Mouse (Mus musculus) T-helper 1 cell (primary cell): Measurements from ENCODE around the gene Atg16l2.

Experiments used
- in situ Hi-C: fragments of 300-600 bp; cut with MboI, MseI; formaldehyde crosslinking; loops from one replicate; pipeline ENCODE4 v1.15.1; 2025; ENCODE audit warnings: high pct_unique_total_duplicates

Gene Atg16l2

DNA sequence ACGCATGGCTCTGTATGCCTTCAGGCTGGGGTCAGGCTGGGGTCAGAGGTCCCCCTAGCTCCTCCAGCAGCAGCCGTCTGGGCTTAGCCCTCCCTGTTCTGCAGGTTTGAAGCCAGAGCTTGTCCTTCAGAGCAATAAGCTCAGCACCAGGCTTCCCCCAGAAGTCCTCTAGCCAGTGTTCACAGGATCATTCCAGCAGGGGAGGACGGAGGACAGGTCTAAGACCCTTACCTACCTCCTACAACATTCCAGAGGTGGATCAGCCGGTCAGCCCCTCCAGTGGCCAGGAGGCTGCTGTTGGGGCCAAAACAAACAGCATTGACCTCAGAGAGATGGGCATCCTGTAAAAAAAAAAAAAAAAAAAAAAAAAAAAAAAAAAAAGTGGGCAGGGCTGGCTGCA is 8.9 kb downstream of the Atg16l2 start:
- in situ Hi-C loops, result loop anchor here (25.0 kb wide), 1 partner anchor 231 kb away; no protein-coding TSS in a partner anchor

DNA sequence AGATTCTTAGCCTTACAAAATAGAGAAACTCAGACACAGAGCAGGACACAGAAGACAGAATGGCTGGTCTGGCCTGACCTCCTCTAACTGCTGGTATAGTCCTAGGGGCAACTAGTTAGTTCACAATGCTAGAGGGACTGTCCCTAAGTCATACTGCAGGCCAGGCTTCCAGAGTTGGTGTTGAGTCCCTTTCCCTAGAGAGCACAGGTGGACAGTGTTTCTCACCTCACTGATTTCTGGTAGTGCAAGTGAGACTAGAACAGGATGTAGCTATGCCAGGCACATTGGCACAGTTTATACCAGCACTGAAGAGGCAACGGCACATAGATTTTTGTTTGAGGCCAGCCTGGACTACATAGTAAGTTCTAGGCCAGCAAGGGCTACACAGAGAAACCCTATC is 9.4 kb downstream of the Atg16l2 start:
- in situ Hi-C loops, result loop anchor here (25.0 kb wide), 1 partner anchor 230 kb away; no protein-coding TSS in a partner anchor

DNA sequence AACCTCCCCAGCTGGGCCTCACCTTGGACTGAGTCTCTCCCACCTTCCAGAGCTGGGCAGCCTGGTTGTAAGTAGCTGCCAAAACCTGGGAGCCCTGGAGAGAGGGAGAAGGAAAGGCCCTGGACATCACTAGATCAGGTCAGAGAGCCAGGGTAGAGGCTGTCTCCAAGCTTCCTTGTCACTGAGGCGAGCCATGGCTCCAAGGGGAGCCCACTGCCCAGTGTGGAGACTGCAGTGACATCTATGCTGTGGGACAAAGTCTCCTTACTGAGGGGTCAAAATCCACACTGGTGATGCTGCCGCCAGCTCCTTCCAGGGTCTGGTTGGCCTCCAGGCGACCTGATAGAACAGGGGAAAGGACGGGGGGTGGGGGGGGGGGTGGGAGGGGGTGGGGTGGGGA is 10.0 kb downstream of the Atg16l2 start:
- in situ Hi-C loops, result loop anchor here (25.0 kb wide), 1 partner anchor 230 kb away; no protein-coding TSS in a partner anchor

DNA sequence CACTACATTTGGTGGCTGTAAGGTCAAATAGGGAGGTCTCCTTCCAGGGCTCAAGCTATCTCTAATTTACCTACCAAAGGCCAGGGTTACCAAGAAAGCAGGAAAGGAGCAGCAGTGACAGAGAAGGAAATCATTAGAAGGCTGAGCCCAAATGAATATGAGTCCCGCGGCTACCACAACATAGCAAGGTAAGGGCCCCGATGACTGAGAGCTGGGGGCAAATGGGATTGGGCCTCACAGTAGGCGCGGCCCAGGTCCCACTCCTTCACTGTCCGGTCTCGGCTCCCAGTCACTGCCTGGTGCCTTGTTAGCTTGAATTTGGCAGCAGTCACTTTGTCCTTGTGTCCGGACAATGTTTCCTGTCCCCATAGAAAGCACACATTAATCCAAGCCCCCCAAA is 10.4 kb downstream of the Atg16l2 start:
- in situ Hi-C loops, result loop anchor here (25.0 kb wide), 1 partner anchor 229 kb away; no protein-coding TSS in a partner anchor

DNA sequence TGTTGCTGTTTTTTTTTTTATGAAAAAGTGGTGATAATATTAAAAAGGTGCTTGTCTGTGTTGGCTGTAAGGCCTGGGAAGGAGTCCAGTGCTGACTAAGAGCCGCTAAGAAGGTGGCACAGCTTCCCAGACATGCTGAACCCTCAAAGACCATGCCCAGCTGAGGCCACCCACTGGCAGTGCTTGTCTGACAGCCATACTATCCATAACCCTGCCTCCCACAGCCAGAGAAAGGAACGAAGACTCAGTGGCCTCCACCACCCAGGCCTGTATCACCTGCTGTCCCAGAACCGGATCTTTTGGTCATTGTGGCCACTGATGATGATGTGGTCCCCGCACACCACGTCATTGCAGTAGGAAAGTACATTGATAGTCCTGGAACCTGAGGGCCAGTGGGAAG is 10.8 kb downstream of the Atg16l2 start:
- in situ Hi-C loops, result loop anchor here (25.0 kb wide), 1 partner anchor 229 kb away; no protein-coding TSS in a partner anchor

DNA sequence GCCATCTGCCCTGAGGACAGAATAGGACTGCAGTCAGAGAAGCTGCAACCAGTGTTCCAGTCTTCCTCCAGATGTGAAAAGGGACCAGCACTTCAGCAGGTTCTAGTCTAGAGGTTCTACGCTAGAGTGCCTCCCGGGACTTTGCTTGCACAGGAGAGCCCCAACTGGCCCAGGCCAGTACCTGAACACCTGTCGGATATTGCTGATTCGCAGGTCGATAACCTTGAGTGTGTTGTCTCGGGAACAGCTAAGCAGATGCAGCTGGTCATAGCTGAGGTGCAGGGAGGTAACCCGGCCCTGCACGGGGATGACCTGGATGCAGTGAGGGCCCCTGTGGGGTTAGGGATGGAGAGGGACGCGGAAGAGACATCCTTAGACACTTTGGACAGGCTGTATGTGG is 11.7 kb downstream of the Atg16l2 start:
- in situ Hi-C loops, result loop anchor here (25.0 kb wide), 1 partner anchor 228 kb away; no protein-coding TSS in a partner anchor

DNA sequence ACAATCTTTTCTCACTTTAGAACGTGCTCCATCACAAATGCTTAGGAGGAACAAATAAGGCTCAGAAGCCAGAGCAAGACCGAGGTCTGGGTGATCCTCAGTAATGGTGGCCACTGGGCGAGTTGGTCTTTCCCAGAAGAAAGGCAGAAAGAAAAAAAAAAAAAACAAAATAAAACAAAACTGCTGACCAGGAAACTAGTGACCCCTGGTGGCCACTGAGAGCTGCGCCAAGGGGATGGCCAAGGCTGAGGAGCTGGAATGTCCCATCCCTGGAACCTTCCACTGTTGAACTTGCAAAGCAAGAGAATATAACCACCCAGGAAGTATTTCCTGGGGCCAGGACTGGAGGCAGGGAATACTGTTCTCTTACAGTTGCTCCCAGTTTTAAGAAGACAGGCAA is 13.6 kb downstream of the Atg16l2 start:
- in situ Hi-C loops, result loop anchor here (25.0 kb wide), 1 partner anchor 226 kb away; no protein-coding TSS in a partner anchor

DNA sequence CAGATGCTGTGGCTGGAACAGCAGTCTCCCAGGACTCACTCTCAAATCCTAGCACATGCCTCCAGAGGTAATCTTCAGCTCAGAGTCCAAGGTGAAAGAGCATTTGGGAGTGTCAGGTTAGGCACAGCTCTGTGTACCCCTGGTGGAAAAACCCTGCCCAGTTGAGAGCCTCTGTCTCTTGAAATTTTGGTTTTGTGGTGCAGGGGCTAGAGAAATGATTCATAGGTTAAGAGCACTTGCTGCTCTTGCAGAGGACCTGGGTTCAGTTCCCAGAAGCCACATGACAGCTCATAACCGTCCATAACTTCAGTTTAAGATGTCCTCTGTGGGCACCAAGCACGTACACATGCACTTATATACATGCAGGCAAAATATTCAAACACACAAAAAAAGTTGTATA is 14.2 kb downstream of the Atg16l2 start:
- in situ Hi-C loops, result loop anchor here (25.0 kb wide), 1 partner anchor 226 kb away; no protein-coding TSS in a partner anchor

DNA sequence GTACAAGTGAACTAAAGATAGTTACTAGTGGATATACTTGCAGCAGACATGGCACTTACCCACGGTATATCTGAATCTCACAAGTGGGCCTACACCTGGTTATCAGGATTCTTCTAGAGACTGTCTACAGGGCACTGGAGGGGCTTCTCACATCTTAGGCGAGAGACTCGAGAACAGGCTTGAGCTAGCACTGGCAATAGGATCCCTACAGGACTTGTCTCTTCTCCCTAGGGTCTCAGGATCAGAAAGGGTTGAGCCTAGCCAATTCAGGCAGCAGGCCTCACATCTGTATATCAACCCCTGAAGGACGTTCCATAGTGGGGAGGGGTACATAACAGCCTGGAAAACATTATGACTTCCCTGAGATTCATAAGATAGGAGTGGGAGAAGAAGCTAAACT is 15.2 kb downstream of the Atg16l2 start:
- in situ Hi-C loops, result loop anchor here (25.0 kb wide), 1 partner anchor 225 kb away; no protein-coding TSS in a partner anchor

DNA sequence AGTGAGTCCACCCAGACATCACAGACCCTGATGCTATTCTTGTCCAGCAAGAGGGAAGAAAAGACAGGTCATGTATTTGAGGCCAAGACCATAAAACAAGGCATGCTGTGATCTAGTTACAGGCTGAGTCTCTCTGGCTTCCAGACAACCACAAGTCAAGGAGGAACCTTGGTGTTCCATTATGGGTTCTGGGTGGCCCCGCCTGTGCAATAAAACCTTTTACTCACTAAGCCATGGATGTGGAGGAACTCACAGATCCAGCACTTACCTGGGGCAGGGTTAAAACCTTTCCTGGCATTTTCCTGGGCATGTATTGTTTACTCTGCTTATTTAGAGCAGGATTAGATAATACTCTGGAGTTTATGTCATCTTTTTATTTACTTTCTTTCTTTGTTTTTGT is 17.5 kb downstream of the Atg16l2 start:
- in situ Hi-C loops, result loop anchor here (25.0 kb wide), 1 partner anchor 222 kb away; no protein-coding TSS in a partner anchor

DNA sequence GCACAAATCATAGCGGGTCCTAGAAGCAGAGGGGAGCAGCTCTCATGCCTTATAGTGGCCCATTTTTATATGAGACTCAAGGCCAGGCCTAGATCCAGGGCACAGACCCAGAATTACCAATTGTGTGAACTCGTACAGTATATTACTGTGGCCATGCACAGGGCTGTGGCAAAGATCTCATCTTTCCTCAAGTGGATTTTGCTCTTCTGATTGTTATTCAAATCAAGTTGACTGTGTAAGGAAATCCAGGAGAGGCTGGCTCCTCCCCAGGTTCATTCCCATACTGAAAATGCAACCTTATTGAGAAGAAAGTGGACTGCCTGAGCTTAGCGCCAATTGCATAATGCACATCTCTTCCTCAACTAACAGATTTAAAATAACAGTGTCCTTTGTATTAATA is 19.3 kb downstream of the Atg16l2 start:
- in situ Hi-C loops, result loop anchor here (25.0 kb wide), 1 partner anchor 220 kb away; no protein-coding TSS in a partner anchor

DNA sequence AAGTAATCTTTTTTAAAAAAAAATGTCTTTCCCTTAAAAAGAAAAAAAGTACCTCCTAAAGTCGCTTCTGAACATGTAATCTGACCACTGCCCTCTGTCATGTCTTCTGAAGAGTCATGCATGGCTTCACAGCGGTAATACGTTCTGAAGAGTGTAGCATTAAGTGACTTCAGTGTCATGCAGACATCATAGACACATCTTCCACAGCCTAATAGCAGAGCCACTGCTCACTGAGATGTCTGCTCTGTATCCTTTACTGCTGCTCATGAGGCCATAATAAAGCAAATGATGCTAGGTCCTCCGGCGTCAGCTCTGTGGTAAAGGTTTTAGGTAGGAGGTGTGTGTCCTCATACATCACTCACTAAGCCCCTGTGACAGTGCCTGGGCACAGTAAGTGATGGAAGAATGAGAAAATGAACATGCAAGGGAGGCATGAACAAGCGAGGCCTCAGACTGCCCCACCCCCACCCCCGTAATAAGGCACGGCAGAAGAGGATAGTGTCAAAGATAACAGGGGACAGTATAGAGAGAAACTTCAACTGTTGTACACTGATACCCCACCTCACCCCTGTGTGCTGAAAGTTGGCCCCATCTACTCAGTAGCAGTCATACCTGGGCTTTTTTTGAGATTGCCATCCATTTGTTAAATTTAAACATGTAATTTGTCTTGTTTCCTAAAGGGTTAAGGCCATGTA is 29.4 kb downstream of the Atg16l2 start:
- in situ Hi-C loops, result no loop called here

DNA sequence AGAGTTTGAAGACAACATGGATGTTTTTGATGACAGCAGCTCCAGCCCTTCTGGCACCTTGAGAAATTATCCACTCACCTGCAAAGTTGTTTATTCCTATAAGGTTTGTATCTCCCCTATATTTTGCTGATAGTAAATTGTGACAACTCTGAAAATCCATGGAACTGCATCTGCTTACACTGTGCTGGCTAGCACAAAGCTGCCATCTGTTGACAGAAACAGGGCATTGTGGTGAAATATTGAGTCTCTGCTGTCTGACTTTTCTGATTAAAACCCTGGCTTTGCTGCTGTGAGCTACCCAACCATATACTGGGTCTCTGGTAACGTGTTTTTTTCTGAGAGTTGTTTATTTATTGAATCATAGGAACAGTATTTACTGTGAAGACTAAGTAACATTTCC is 30.4 kb downstream of the Atg16l2 start:
- in situ Hi-C loops, result no loop called here

DNA sequence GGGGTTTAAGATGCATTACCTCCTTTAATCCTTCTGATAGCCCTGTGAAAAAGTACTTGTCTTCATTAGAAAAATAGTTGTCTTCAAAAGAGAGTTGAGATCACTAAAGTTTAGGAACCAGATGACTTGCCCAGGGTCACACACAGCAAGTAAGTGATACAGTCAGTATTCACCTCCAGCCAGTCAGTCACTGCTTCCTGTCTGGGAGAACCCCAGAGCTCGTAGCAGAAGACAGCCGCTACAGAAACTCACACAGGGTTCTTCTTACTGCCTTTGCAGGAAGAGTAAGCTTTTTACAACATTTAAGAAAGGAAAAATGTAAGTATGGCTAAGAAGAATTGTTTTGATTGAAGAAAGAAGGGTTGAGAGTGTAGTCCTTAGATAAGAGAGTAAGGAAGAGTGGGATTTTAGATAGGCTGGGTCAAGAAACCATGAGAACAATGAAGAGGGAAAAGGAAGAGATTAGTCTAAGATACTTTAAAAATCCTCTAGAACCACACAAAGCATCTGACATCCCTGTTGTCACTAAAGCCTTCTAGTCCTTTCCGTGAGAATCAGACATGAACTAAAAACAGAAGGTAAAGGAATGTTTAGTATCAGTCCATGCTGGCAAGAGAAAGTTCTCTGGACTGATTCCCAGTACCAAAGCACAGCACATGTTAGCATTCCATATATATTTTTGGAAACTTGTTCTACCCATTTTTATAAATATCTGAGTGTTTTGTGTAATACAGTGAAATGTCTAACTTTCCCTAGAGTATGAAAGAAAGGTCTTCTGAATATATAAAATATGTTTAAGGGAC is 34.4 kb downstream of the Atg16l2 start:
- in situ Hi-C loops, result no loop called here

DNA sequence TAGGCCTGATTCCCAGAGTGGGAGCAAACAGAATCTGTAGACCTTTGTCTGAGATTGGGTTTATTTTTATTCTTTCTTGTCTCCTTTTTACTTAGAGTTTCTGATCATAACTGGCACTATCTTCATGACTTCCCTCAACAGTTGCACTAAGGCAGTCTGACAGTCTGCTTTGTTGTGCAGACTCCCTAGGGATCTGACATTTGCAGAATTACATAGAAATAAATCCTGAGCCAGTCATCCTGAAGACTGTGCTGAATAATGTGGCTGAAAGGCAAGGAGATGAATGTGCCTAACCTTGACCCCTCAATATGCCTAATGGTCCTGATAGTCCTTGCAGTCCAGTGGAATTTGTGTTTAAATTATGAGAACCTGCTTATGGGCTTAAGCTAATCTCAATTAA is 38.5 kb downstream of the Atg16l2 start:
- in situ Hi-C loops, result no loop called here

DNA sequence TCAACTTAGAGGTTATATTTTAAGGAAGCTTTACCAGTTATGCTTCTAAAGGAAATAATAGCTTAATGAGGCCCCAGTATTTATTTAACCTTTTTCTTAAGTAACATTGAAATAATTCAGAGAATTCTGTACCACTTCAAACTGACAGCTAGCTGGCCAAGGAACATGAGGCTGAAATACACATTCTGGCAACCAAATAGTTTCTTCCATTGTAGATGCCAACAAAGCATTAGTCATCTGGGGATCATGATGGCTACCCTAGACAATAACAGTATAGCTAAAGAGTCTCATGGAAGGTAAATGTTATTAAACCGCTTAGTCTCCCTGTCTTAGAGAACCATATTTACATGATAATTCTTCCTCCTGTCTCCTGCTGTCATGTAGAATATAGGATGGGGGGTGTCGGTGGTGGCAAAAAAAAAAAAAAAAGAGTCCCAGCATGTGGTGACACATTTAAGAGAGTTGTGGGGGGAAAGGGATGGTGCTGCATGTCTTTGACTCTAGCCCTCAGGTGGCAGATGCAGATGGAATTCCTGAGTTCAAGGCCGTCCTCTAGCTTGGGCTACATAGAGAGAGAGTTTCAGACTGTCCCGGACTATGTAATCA is 40.0 kb downstream of the Atg16l2 start:
- in situ Hi-C loops, result no loop called here

DNA sequence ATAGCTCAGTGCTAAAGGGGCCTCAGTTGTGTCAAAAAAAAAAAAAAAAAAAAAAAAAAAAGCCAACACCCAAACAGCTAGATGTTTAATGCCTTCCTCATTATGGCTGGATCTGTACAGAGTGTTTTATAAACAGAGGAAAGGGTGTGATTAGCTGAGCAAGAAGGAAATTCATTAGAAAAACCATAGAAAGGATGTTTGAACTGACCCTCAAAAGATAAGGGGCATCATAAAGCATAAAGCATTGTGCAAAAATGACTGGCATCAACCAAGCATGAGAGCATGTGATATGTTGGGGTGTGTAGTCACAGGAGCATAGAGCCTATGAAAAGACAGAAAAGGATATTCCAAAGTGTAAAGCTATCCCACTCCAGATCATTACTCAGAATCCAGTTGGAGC is 43.6 kb downstream of the Atg16l2 start:
- in situ Hi-C loops, result no loop called here

DNA sequence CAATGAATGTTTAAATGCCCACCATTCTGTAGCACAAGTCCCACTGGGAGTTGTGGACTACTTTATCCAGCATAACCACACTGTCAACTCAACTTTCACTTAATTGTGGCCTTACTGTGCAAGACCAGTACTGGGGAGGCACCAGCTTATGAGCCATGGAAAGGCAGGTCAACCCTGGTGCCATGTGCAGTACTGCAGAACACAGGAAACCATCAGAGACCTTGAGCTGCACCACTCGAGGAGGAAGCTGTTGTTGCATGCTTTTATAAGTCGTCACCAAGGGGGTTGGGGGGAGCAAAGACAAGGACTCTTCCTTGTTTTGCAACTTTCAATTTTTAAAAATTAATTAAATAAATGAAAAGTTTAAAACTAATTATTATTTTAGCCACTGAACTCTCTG is 49.0 kb downstream of the Atg16l2 start:
- in situ Hi-C loops, result no loop called here

DNA sequence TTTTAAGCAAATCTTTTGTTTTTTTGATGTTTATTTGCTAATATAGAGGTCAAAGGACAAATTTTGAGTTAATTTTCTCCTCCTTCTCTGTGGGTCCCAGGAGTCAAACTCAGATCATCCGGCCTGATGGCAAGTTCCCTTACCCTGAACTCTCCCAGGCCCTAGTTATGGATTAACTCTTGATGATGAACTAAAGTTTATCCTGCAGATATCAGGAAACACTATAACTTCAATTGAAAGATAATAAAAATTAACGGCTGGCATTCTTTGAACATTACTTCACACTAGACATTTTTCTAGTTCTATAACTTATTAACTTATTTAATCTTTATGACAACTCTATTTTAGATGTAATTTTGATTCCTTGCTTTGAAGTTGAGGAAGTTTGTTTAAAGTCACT is 52.9 kb downstream of the Atg16l2 start:
- in situ Hi-C loops, result no loop called here

DNA sequence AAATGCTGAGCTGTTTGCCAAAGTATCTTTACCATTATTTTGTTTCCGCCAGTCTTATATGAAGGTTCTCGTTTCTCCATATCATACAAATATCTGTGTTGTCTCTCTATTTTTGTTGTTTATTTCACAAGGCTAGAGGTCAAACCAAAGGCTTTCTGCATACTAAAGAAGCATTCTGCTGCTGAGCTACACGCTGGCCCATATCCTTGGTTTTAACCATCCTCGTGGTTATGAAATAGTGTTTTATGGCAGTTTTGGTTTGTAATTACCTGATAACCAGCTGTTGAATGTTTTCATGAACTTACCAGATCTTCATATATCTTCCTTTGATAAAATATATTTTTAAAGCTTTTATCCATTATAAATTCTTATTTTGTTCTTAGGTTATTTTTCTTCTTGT is 53.3 kb downstream of the Atg16l2 start:
- in situ Hi-C loops, result no loop called here

DNA sequence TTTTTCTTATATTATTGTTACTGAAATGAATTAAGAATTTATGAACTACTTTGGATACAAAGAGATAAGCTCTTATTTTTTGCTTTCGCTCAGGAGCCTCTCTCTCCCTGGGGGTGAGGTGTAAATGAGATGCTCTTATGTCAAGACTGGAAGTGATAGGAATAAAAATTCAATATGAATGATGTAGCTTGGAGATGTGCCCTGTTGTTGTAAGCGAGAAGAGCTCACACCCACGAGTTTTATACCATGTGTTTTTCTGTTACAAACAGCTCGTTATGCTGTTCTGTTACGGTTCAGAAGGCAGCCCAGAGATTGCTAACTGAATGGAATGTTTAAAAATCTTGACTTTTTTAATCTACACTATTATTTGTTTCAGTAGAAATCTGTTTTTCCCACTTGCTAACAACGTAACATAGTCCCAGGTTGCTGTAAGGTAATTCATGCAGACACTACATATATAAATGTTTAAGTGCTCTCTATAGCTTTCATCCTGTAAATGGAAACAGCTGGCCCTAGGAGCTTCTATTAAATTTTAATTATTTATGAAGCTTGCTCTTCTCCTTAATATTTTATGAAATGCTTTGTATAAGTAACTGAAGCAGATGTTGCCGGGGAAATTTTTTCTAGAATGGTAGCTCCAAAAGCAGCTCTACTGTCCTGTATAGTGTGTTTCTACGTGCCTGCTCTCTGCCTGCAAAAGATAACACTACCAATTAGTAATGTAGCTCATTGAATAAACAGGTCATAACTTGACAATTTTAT is 65.2 kb downstream of the Atg16l2 start:
- in situ Hi-C loops, result no loop called here
